Mouse (Mus musculus) c-Kit-negative CD71-positive TER-119-positive erythroid progenitor cells, embryonic 14.5 days (primary cell): Measurements from ENCODE around the gene Fbxl4.

Source experiments
- DNase-seq: peaks from one replicate; pipeline ENCODE4 v3.0.0-alpha.2; 2013; ENCODE audit warnings: low read depth, low spot score

Gene Fbxl4

GRCm38 (mm10) chr4:22476967-22477710 lies 119.8 kb downstream of the Fbxl4 start:
- DNase-seq = no peak

DNA sequence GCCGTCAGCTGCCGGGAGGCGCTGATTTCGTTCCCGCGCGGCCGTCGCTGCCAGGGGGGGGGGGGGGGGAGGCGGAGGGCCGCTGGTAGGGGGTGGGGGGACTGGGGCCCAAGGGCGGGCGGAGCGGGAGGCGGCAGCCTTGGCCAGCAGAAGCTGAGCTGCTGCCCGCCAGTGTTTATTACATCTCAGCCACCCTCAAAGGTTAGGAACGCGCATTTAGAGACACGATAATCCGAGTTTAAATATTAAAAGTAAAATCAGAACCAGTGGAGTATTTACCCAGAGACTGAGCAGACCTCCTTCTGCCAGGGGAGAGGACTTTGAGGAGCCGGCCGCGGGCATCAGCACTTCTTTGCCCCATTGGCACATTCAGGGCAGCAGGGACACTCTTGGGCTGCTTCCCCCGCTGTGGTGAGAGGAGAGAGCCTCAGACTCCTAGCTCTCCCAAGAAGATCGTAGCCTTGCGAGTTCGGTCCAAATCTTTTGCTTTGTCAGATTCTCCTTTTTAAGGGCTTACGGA lies 120.4 kb downstream of the Fbxl4 start:
- no peak for DNase-seq

DNA sequence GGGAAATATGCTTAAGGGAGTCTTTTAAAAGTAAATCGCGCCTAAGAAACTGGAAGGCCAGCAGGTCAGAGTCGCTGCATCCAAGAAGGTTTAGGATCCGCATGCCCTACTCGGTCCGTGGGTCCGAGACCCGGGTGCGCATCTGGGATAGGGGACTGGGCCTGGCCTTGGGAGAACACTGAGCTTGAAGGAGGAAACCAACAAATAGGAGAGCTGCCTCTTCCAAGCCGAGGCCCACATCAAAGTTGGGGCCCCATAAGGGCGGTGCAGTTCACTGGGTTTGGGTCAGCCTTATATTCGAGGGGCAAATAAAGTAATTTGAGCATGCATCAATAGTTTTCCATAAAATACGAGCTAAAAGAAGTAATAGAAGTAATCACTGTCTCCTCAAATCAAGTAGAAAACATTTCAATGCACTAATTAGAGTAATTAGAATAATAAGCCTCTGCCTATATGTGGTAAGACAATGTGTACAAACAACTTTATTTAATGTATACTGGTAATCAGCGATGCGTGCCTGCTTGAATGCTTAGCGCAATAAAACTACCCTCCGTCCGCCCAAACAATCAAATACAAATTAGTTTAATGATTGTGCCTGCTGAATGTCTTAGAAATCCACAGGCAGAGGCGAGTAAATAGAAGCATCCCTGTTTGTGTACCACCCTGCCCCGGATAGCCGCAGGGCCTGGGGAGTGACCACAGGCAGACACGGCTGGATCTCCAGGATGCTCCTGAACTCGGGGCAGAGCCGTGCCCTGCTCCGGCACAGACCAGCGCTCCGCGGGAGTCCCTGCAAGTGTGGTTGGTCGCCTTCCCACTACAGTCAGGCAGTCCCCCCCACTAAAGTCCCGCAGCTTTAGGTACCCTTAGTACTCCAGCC lies 121.4 kb downstream of the Fbxl4 start:
- DNase-seq = no peak

DNA sequence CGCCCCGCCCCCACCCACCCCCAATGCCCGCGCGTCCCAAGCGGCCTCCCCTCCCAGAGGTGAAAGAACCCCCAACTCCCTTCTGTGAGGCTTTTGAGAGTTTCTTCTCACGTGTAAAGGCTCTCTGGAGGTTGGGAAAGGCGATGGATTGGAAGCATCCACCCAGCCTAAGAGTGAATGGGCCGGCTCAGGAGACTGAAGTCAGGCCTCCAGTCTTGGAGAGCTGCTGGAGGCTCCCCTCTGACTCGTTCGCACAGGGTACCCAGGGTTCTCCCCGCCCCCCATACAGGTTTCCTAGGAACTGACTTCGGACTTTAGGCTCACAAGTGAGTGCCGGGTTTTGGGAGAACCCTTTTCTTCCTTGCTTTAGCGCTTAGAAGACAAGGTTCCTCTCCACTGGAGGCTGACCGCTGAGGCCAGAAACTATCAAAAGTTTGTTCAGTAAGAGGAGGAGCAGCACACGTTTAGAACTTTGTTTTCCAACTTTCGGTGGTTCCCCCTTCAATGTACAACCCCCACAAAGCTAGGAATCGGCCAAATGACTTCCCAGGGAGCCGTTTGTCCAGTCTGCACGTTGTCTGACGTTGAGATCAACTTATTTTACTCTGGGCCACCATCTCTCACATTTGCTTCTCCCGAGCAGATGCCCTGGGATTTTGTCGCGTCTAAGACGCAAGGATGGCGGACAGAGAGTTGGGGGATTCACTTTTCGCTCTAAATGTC lies 122.2 kb downstream of the Fbxl4 start:
- DNase-seq = no peak

DNA sequence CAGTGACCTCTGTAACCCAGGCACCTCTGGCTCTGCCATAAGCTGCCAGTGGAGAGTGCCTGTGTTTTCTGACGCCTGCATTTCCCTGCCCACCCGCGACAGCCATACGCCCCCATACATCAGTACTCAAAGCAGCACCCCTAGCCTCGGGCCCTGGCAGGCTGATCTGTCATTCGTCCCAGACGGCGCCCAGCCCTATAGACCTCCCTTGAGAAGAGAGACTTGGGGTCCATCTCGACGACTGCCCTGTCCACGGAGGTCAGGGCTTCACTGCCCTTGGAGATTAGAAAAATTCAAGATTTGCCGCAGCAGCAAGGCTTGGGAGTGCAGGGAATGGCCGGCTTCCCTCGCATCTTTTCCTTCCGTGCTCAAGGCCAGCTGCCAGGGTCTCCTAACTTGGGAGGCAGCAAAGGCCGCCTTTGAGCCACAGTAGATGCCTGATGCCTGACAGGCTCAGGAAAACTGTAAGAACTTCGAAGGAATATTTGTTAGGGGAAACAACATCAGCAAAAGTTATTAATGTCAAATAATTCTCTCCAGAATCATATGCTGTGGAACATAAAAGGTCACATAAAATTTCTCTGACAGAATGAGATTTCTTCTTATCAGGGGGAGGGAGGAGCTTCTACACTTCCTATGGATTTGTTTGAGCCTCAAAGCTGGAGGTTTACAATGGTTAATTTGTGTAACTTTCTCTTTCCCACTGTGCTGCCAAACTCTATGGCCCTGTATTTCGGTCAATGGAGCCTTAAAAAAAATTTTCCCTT lies 122.9 kb downstream of the Fbxl4 start:
- no peak for DNase-seq

- no peak for DNase-seq
Measured at GRCm38 (mm10) chr4:22480858-22481205, 123.5 kb downstream of the Fbxl4 start.

GRCm38 (mm10) chr4:22482118-22482517 lies 124.8 kb downstream of the Fbxl4 start:
- DNase-seq = no peak

DNA sequence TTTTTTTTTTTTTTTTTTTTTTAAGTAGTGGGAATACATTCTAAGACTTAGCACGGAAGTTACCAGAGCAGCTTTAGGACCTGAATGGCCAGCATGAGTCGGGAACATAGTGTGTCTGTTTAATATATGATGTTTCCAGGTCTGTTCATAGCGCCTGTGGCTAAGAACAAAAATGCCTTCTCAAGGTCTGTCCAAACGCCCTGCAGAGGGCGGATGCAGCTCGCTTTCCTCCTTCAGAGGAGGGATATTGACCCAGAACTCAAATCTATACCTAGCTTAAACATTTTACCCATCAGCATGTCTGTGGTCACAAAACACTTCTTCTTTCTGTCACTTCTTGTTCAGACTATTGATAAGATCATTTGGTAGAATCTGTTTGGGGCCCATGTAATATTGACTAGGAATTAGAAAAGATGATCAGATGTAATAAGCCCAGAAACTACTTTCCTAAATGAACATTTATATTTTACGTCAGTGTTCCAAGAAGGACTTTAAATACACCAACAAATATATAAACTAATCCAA lies 125.5 kb downstream of the Fbxl4 start:
- no peak for DNase-seq

DNA sequence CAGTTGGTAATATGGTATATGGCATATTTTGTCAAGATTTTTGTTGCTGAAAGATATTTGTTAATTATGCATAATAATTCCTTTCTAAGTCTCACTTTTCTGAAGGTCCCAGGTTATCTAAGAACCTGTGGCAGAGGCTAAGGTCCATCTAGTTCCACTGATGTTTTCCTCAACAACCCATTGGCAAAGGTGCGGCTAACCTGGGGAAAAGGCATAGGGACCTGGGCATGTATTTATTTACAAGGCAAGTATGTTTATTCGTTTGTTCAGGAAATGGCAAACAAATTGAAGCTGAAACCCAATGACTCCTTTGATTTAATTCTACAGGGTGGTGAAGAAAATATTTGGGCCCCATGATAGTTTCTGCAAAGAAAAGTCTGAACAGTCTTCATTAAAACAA lies 126.2 kb downstream of the Fbxl4 start:
- DNase-seq = no peak
